Mouse (Mus musculus) heart, adult 2 months (tissue): ENCODE results near the gene Mvb12b. TPM values are rescaled to one million over a fixed set of nuclear protein-coding genes. Genes with fewer than 3 reads are reported as not detected.

ENCODE experiments used
- DNase-seq, 2 experiments: peaks; one replicate each; pipeline ENCODE4 v3.0.0; 2021
- H3K27ac ChIP-seq: fragments of 200-600 bp; 2 replicates; pipeline ENCODE4 v1.8.1; 2022
- H3K27me3 ChIP-seq: fragments of 200-500 bp; 2 replicates; pipeline ENCODE4 v1.6.1; 2012; ENCODE audit warnings: mild to moderate bottlenecking, low read length, inconsistent platforms, mixed read lengths; ENCODE audit not compliant: control insufficient read depth, insufficient read depth
- H3K36me3 ChIP-seq: fragments of 200-500 bp; 2 replicates; pipeline ENCODE4 v1.6.1; 2012; ENCODE audit warnings: low read length, inconsistent platforms; ENCODE audit not compliant: control insufficient read depth, insufficient read depth
- H3K4me1 ChIP-seq: fragments of 200-500 bp; 2 replicates; pipeline ENCODE4 v1.6.1; 2011; ENCODE audit warnings: low read length; ENCODE audit not compliant: control insufficient read depth, insufficient read depth
- H3K4me3 ChIP-seq: fragments of 200-600 bp; 2 replicates; pipeline ENCODE4 v1.8.1; 2022
- H3K79me2 ChIP-seq: fragments of 200-500 bp; replicated peaks from 2 replicates; pipeline ENCODE4 v1.6.1; 2012; ENCODE audit warnings: mild to moderate bottlenecking, inconsistent platforms, low read length, moderate library complexity, mixed read lengths; ENCODE audit not compliant: control insufficient read depth, insufficient read depth
- H3K9ac ChIP-seq: fragments of 200-500 bp; 2 replicates; pipeline ENCODE4 v1.6.1; 2012; ENCODE audit warnings: low read depth, mild to moderate bottlenecking, control low read depth, inconsistent platforms, low read length, mixed read lengths
- CTCF ChIP-seq: fragments of 200-600 bp; IDR thresholded peaks from 2 replicates; pipeline ENCODE4 v1.8.1; 2022; ENCODE audit warnings: antibody characterized with exemption, mild to moderate bottlenecking, moderate library complexity
- EP300 ChIP-seq: fragments of 200-500 bp; IDR thresholded peaks from 2 replicates; pipeline ENCODE4 v1.6.1; 2011; ENCODE audit warnings: low read depth, low read length, control low read depth; ENCODE audit not compliant: insufficient read depth
- POLR2A ChIP-seq: fragments of 200-500 bp; IDR thresholded peaks from 2 replicates; pipeline ENCODE4 v1.6.1; 2011; ENCODE audit warnings: mild to moderate bottlenecking, low read depth, low read length, control low read depth; ENCODE audit not compliant: insufficient read depth
- WGBS: fragments of 180-500 bp; shearing (Covaris S2); methylation state at CpG from one replicate; pipeline ENCODE4 v1.1.7; 2018; 5-methylcytosine and 5-hydroxymethylcytosine counted together
- intact Hi-C: fragments of 180-260 bp; cut with DNase I; formaldehyde crosslinking; loops from one replicate; pipeline ENCODE4 v1.15.1; 2025
- polyA plus RNA-seq: library from polyadenylated mRNA; depleted of rRNA; stranded (reverse); fragments of >200 nt; gene quantifications from 2 replicates; pipeline ENCODE4 v1.2.3, GENCODE M21; 2012
- total RNA-seq, 2 experiments: library from RNA; stranded (reverse); gene quantifications; 2 replicates each; pipeline ENCODE4 v1.2.3; 2021

Gene Mvb12b
- total and polyA plus RNA-seq, 3 experiments: 17.8 to 21.6 (median 20.4) TPM

- 92% methylated on average over 4 of the region's 4 CpGs for WGBS
- DNase-seq: no peak
Observed at GRCm38 (mm10) chr2:33770526-33771130, 117.1 kb downstream of the Mvb12b start.

GRCm38 (mm10) chr2:33764476-33764875, 123.3 kb downstream of the Mvb12b start:
- H3K9ac ChIP-seq: no peak overlapping the region
- DNase-seq: no peak
- H3K79me2 ChIP-seq: no peaks in the 10 kb centered on the region
- H3K27me3 ChIP-seq: no peaks in the 10 kb centered on the region
- 88% methylated on average over 7 of the region's 8 CpGs for WGBS
- TF ChIP-seq CTCF: no peak
- TF ChIP-seq EP300: no peak
- TF ChIP-seq POLR2A: no peak
- H3K27ac ChIP-seq: no peak overlapping the region
- H3K4me1 ChIP-seq: no peaks in the 10 kb centered on the region
- intact Hi-C loops: no loop called here
- no peak overlapping the region for H3K4me3 ChIP-seq
- no peaks in the 10 kb centered on the region for H3K36me3 ChIP-seq

More at GRCm38 (mm10) chr2:33770526-33771130, 117.1 kb downstream of the Mvb12b start:
- intact Hi-C loops: no loop called here
- Histone ChIP-seq H3K36me3 (no peaks in the 10 kb centered on the region), H3K27me3 (no peaks in the 10 kb centered on the region), H3K27ac (no peak overlapping the region), H3K4me1 (peaks cover 6% of the 10 kb centered on the region; the same call in 1 of the 2 replicates), H3K79me2 (no peaks in the 10 kb centered on the region), H3K9ac (no peak overlapping the region), H3K4me3 (no peak overlapping the region)
- no peak for TF ChIP-seq POLR2A
- no peak for TF ChIP-seq EP300
- TF ChIP-seq CTCF: no peak

- no peak overlapping the region for H3K9ac ChIP-seq
Observed at GRCm38 (mm10) chr2:33762210-33762609, 125.5 kb downstream of the Mvb12b start.

GRCm38 (mm10) chr2:33760571-33760991, 127.2 kb downstream of the Mvb12b start:
- Histone ChIP-seq H3K79me2 (no peaks in the 10 kb centered on the region), H3K27ac (no peak overlapping the region), H3K4me1 (peaks cover 1% of the 10 kb centered on the region; the same call in 1 of the 2 replicates), H3K27me3 (no peaks in the 10 kb centered on the region), H3K4me3 (no peak overlapping the region), H3K9ac (no peak overlapping the region), H3K36me3 (no peaks in the 10 kb centered on the region)
- 75% methylated on average over 13 of the region's 13 CpGs for WGBS
- intact Hi-C loops: no loop called here
- TF ChIP-seq CTCF (no peak), EP300 (no peak), POLR2A (no peak)
- DNase-seq: no peak

More at GRCm38 (mm10) chr2:33762210-33762609, 125.5 kb downstream of the Mvb12b start:
- Histone ChIP-seq H3K27ac (no peak overlapping the region), H3K36me3 (no peaks in the 10 kb centered on the region), H3K4me1 (no peaks in the 10 kb centered on the region), H3K27me3 (no peaks in the 10 kb centered on the region), H3K79me2 (no peaks in the 10 kb centered on the region), H3K4me3 (no peak overlapping the region)
- TF ChIP-seq EP300 (no peak), POLR2A (no peak), CTCF (no peak)
- intact Hi-C loops: no loop called here
- no peak for DNase-seq
- 72% methylated on average over 6 of the region's 6 CpGs for WGBS

GRCm38 (mm10) chr2:33759447-33759846, 128.3 kb downstream of the Mvb12b start:
- peaks cover 6% of the 10 kb centered on the region for H3K4me1 ChIP-seq
- H3K4me3 ChIP-seq: no peak overlapping the region
- H3K27me3 ChIP-seq: no peaks in the 10 kb centered on the region
- WGBS: 89% methylated on average over 10 of the region's 10 CpGs
- no peak overlapping the region for H3K9ac ChIP-seq
- no peak for TF ChIP-seq CTCF
- TF ChIP-seq EP300: no peak
- TF ChIP-seq POLR2A: no peak
- no peak for DNase-seq
- no peaks in the 10 kb centered on the region for H3K79me2 ChIP-seq
- H3K36me3 ChIP-seq: no peaks in the 10 kb centered on the region
- intact Hi-C loops: no loop called here
- H3K27ac ChIP-seq: no peak overlapping the region

- Histone ChIP-seq H3K4me3 (no peak overlapping the region), H3K4me1 (peaks cover 14% of the 10 kb centered on the region), H3K79me2 (no peaks in the 10 kb centered on the region), H3K9ac (no peak overlapping the region), H3K27me3 (no peaks in the 10 kb centered on the region), H3K36me3 (no peaks in the 10 kb centered on the region), H3K27ac (no peak overlapping the region)
- TF ChIP-seq EP300 (0 out of 2 replicates have a peak, but pooled peaks have one; percentile 15), CTCF (no peak)
- intact Hi-C loops: no loop called here
- DNase-seq: peak; percentile 29
- WGBS: 42% methylated on average over 6 of the region's 6 CpGs
Observed at GRCm38 (mm10) chr2:33755633-33756020, 132.1 kb downstream of the Mvb12b start.
